Mouse (Mus musculus): Measurements from ENCODE around the gene Zfp110. TPM values are rescaled to one million over a fixed set of nuclear protein-coding genes. Genes with fewer than 3 reads are reported as not detected.

Gene Zfp110
- total and polyA plus RNA-seq, 2 experiments from 2014 or later = 15.9 to 20.5 TPM

DNA sequence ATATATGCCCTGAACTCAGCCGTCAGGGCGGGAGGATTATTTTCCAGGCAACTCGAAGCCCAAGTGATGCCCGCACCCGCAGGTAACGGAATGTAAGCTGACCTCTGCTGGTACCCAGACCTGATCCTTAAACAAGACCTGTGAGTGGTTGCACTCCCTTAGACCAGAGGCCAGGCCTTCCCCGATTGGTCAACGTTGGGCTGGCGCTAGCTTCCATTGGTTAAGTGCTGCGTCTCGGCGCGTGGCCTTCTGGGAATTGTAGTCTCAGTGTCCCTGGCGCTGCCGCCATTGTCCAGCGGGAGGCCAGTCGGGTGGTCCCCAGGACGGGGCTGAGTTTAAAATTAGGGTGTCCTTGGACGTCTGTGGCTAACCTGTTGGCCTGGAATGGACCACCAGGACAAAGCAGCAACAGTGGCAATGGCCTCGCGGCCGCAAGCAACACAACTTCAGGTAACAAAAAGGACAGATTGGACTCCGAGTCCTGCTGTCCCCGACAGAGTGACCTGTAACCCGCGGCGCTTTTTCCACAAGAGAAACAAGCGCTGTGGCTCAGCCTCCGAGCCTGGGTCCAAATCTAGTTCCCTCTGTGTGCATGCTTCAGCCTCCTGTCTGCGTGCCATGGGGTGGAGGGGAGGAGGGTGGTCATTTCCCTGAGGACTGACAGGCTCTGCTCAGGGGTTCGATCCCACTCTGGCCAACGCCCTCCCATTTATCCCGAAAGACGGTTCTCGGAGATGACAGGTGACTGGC is 46.5 kb downstream of the Zfp110 start, which contains the start of gene Zfp128:
Gene Zfp128 (plus strand): TSS at position 267 of the 750 bp plus-strand sequence.
- H3K4me3 ChIP-seq (ENCODE audit: low read depth, low read length) = peak within 1 kb of the TSS; percentile 58
- H3K4me2 ChIP-seq (ENCODE audit: low read depth, low read length) = peak within 1 kb of the TSS; percentile 80
- WGBS = under 1% methylated on average over 35 of the region's 35 CpGs
- peaks cover 7% of the 10 kb centered on the region for H3K4me1 ChIP-seq (ENCODE audit: control insufficient read depth, insufficient read depth)
- DNase-seq (ENCODE audit: low spot score) (peak; percentile 95), ATAC-seq (ENCODE audit: insufficient read depth, low read depth) (peak; percentile 100)
- no peaks in the 10 kb centered on the region for H3K27me3 ChIP-seq (ENCODE audit: control insufficient read depth, insufficient read depth, low read length)
- TF ChIP-seq CTCF (IDR thresholded peaks at IDR 0.05; ENCODE audit: low read depth) (0 out of 2 replicates have a peak, but pooled peaks have one; percentile 0), EP300 (IDR thresholded peaks at IDR 0.05; ENCODE audit: low read depth) (no peak)
- H3K36me3 ChIP-seq (replicated peaks; ENCODE audit: control insufficient read depth, insufficient read depth, low read length) = peaks cover 19% of the 10 kb centered on the region
- H3K9ac ChIP-seq (replicated peaks; ENCODE audit: low read depth, low read length) = peak within 1 kb of the TSS; percentile 47
- H3K27ac ChIP-seq (ENCODE audit: low read depth) = peak within 1 kb of the TSS; percentile 5
- H3K9me3 ChIP-seq (replicated peaks; ENCODE audit: control insufficient read depth, low read length) = no peaks in the 10 kb centered on the region

- Histone ChIP-seq H3K27me3 (ENCODE audit: control insufficient read depth, insufficient read depth, low read length) (no peaks in the 10 kb centered on the region), H3K27ac (ENCODE audit: low read depth) (no peak overlapping the region), H3K9me3 (replicated peaks; ENCODE audit: control insufficient read depth, low read length) (no peaks in the 10 kb centered on the region), H3K4me2 (ENCODE audit: low read depth, low read length) (no peak overlapping the region), H3K4me1 (ENCODE audit: control insufficient read depth, insufficient read depth) (peaks cover 3% of the 10 kb centered on the region), H3K4me3 (ENCODE audit: low read depth, low read length) (no peak overlapping the region), H3K9ac (replicated peaks; ENCODE audit: low read depth, low read length) (no peak overlapping the region), H3K36me3 (replicated peaks; ENCODE audit: control insufficient read depth, insufficient read depth, low read length) (peaks cover 59% of the 10 kb centered on the region)
- WGBS = 87% methylated on average over 12 of the region's 12 CpGs
- DNase-seq (ENCODE audit: low spot score) (no peak), ATAC-seq (ENCODE audit: insufficient read depth, low read depth) (no peak)
- no peak for TF ChIP-seq CTCF (IDR thresholded peaks at IDR 0.05; ENCODE audit: low read depth)
- no peak for TF ChIP-seq EP300 (IDR thresholded peaks at IDR 0.05; ENCODE audit: low read depth)
These were observed 52.2 kb downstream of the Zfp110 start for GRCm38 (mm10) chr7:12886563-12887266.

GRCm38 (mm10) chr7:12887585-12887984 is 53.0 kb downstream of the Zfp110 start:
- no peak overlapping the region for H3K4me3 ChIP-seq (ENCODE audit: low read depth, low read length)
- no peaks in the 10 kb centered on the region for H3K27me3 ChIP-seq (ENCODE audit: control insufficient read depth, insufficient read depth, low read length)
- WGBS = 92% methylated on average over 5 of the region's 5 CpGs
- ATAC-seq (ENCODE audit: insufficient read depth, low read depth) (no peak), DNase-seq (ENCODE audit: low spot score) (no peak)
- no peak overlapping the region for H3K27ac ChIP-seq (ENCODE audit: low read depth)
- peaks cover 61% of the 10 kb centered on the region for H3K36me3 ChIP-seq (replicated peaks; ENCODE audit: control insufficient read depth, insufficient read depth, low read length)
- no peaks in the 10 kb centered on the region for H3K9me3 ChIP-seq (replicated peaks; ENCODE audit: control insufficient read depth, low read length)
- H3K4me2 ChIP-seq (ENCODE audit: low read depth, low read length) = no peak overlapping the region
- no peak for TF ChIP-seq EP300 (IDR thresholded peaks at IDR 0.05; ENCODE audit: low read depth)
- H3K9ac ChIP-seq (replicated peaks; ENCODE audit: low read depth, low read length) = no peak overlapping the region
- no peaks in the 10 kb centered on the region for H3K4me1 ChIP-seq (ENCODE audit: control insufficient read depth, insufficient read depth)

- WGBS = 84% methylated on average over 14 of the region's 14 CpGs
- no peak overlapping the region for H3K27ac ChIP-seq (ENCODE audit: low read depth)
- H3K4me3 ChIP-seq (ENCODE audit: low read depth, low read length) = no peak overlapping the region
- no peak overlapping the region for H3K4me2 ChIP-seq (ENCODE audit: low read depth, low read length)
- no peaks in the 10 kb centered on the region for H3K9me3 ChIP-seq (replicated peaks; ENCODE audit: control insufficient read depth, low read length)
- TF ChIP-seq EP300 (IDR thresholded peaks at IDR 0.05; ENCODE audit: low read depth) = no peak
- no peak for TF ChIP-seq CTCF (IDR thresholded peaks at IDR 0.05; ENCODE audit: low read depth)
- H3K27me3 ChIP-seq (ENCODE audit: control insufficient read depth, insufficient read depth, low read length) = no peaks in the 10 kb centered on the region
- H3K9ac ChIP-seq (replicated peaks; ENCODE audit: low read depth, low read length) = no peak overlapping the region
- H3K36me3 ChIP-seq (replicated peaks; ENCODE audit: control insufficient read depth, insufficient read depth, low read length) = peaks cover 44% of the 10 kb centered on the region
- ATAC-seq (ENCODE audit: insufficient read depth, low read depth) (no peak), DNase-seq (ENCODE audit: low spot score) (no peak)
- no peaks in the 10 kb centered on the region for H3K4me1 ChIP-seq (ENCODE audit: control insufficient read depth, insufficient read depth)
These were observed 56.4 kb downstream of the Zfp110 start for GRCm38 (mm10) chr7:12890928-12891327.

GRCm38 (mm10) chr7:12891334-12891733 is 56.8 kb downstream of the Zfp110 start:
- H3K36me3 ChIP-seq (replicated peaks; ENCODE audit: control insufficient read depth, insufficient read depth, low read length) = peaks cover 40% of the 10 kb centered on the region

More at GRCm38 (mm10) chr7:12891334-12891733, 56.8 kb downstream of the Zfp110 start:
- Histone ChIP-seq H3K27me3 (ENCODE audit: control insufficient read depth, insufficient read depth, low read length) (no peaks in the 10 kb centered on the region), H3K9me3 (replicated peaks; ENCODE audit: control insufficient read depth, low read length) (no peaks in the 10 kb centered on the region), H3K27ac (ENCODE audit: low read depth) (no peak overlapping the region), H3K4me1 (ENCODE audit: control insufficient read depth, insufficient read depth) (no peaks in the 10 kb centered on the region), H3K9ac (replicated peaks; ENCODE audit: low read depth, low read length) (no peak overlapping the region), H3K4me2 (ENCODE audit: low read depth, low read length) (no peak overlapping the region), H3K4me3 (ENCODE audit: low read depth, low read length) (no peak overlapping the region)
- DNase-seq (ENCODE audit: low spot score) = no peak
- no peak for ATAC-seq (ENCODE audit: insufficient read depth, low read depth)
- TF ChIP-seq EP300 (IDR thresholded peaks at IDR 0.05; ENCODE audit: low read depth) (no peak), CTCF (IDR thresholded peaks at IDR 0.05; ENCODE audit: low read depth) (no peak)
- 53% methylated on average over 1 of the region's 1 CpGs for WGBS

Measured in heart, postnatal 0 days (tissue).